Mouse (Mus musculus): Measurements from ENCODE around the gene Fabp6. TPM values are rescaled to one million over a fixed set of nuclear protein-coding genes. Genes with fewer than 3 reads are reported as not detected.

Gene Fabp6
- polyA plus RNA-seq, 1 experiment from 2014 or later: not detected

Other genes starting within 250 kb of the Fabp6 start
- 40.7 and 42.7 TPM in 2 replicates for gene Pttg1, start 175.3 kb downstream of the Fabp6 start, polyA plus RNA-seq (2015; fragmentation: Nextera tagmentation; extraction: Ambion mirVana)
- 21.9 and 24.5 TPM in 2 replicates for gene Slu7, start 167.8 kb downstream of the Fabp6 start, polyA plus RNA-seq (2015; fragmentation: Nextera tagmentation; extraction: Ambion mirVana)
- gene C1qtnf2, start 127.3 kb downstream of the Fabp6 start, polyA plus RNA-seq (2015; fragmentation: Nextera tagmentation; extraction: Ambion mirVana): 0.75 and 0.78 TPM in 2 replicates
- 2.0 and 2.3 TPM in 2 replicates for gene Ccnjl, start 72.8 kb downstream of the Fabp6 start, polyA plus RNA-seq (2015; fragmentation: Nextera tagmentation; extraction: Ambion mirVana)
- 0.50 and 0.51 TPM in 2 replicates for gene 4933415A04Rik, start 14.5 kb downstream of the Fabp6 start, polyA plus RNA-seq (2015; fragmentation: Nextera tagmentation; extraction: Ambion mirVana)
- 8.5 and 10.5 TPM in 2 replicates for gene Pwwp2a, start 80.5 kb upstream of the Fabp6 start, polyA plus RNA-seq (2015; fragmentation: Nextera tagmentation; extraction: Ambion mirVana)
- 24.6 and 29.5 TPM in 2 replicates for gene Ttc1, start 146.5 kb upstream of the Fabp6 start, polyA plus RNA-seq (2015; fragmentation: Nextera tagmentation; extraction: Ambion mirVana)

Measured in liver, embryonic 15.5 days (tissue).